Mouse (Mus musculus) hindbrain, embryonic 16.5 days (tissue): ENCODE results near the gene Lmcd1. TPM values are rescaled to one million over a fixed set of nuclear protein-coding genes. Genes with fewer than 3 reads are reported as not detected.

ENCODE experiments used
- ATAC-seq: fragments of 200-750 bp; cut with Nextera tagmentation; 2 replicates; pipeline ENCODE4 v1.8.0; 2017; ENCODE audit warnings: moderate TSS enrichment, moderate library complexity
- H3K27ac ChIP-seq: fragments of 300-500 bp; sonication (generic); 2 replicates; pipeline ENCODE4 v1.5.1; 2014; ENCODE audit warnings: low read depth, mild to moderate bottlenecking, control low read depth, low read length, moderate library complexity
- H3K27me3 ChIP-seq: fragments of 300-500 bp; sonication (generic); replicated peaks from 2 replicates; pipeline ENCODE4 v1.6.1; 2014; ENCODE audit warnings: low read length; ENCODE audit not compliant: control insufficient read depth, insufficient read depth
- H3K36me3 ChIP-seq: fragments of 300-500 bp; sonication (generic); 2 replicates; pipeline ENCODE4 v1.6.1; 2014; ENCODE audit warnings: mild to moderate bottlenecking, low read length, moderate library complexity, mixed read lengths; ENCODE audit not compliant: control insufficient read depth, insufficient read depth
- H3K4me1 ChIP-seq: fragments of 300-500 bp; sonication (generic); 2 replicates; pipeline ENCODE4 v1.6.1; 2014; ENCODE audit warnings: low read depth, low read length; ENCODE audit not compliant: control insufficient read depth, insufficient read depth
- H3K4me2 ChIP-seq: fragments of 300-500 bp; sonication (generic); 2 replicates; pipeline ENCODE4 v1.6.1; 2014; ENCODE audit warnings: mild to moderate bottlenecking, low read length, control low read depth, moderate library complexity
- H3K4me3 ChIP-seq: fragments of 300-500 bp; sonication (generic); 2 replicates; pipeline ENCODE4 v1.5.1; 2014; ENCODE audit warnings: mild to moderate bottlenecking, low read length, control low read depth, moderate library complexity
- H3K9ac ChIP-seq: fragments of 300-500 bp; sonication (generic); 2 replicates; pipeline ENCODE4 v1.6.1; 2014; ENCODE audit warnings: low read depth, mild to moderate bottlenecking, control low read depth, low read length, moderate library complexity
- H3K9me3 ChIP-seq: fragments of 300-500 bp; sonication (generic); 2 replicates; pipeline ENCODE4 v1.6.1; 2014; ENCODE audit warnings: mild to moderate bottlenecking, low read length, moderate library complexity; ENCODE audit not compliant: control insufficient read depth
- WGBS: fragments of 180-500 bp; shearing (Covaris S2); extraction: QIAGEN DNeasy Blood & Tissue Kit; methylation state at CpG from one replicate; pipeline ENCODE4 v1.1.7; 2014; 5-methylcytosine and 5-hydroxymethylcytosine counted together
- polyA plus RNA-seq: library from polyadenylated mRNA; unstranded; fragments of >200 nt; fragmentation: Nextera tagmentation; extraction: Ambion mirVana; gene quantifications from 2 replicates; pipeline ENCODE4 v1.2.1, GENCODE M21; 2015

Lmcd1 gene
- polyA plus RNA-seq, 1 experiment from 2014 or later = 10.3 TPM

DNA sequence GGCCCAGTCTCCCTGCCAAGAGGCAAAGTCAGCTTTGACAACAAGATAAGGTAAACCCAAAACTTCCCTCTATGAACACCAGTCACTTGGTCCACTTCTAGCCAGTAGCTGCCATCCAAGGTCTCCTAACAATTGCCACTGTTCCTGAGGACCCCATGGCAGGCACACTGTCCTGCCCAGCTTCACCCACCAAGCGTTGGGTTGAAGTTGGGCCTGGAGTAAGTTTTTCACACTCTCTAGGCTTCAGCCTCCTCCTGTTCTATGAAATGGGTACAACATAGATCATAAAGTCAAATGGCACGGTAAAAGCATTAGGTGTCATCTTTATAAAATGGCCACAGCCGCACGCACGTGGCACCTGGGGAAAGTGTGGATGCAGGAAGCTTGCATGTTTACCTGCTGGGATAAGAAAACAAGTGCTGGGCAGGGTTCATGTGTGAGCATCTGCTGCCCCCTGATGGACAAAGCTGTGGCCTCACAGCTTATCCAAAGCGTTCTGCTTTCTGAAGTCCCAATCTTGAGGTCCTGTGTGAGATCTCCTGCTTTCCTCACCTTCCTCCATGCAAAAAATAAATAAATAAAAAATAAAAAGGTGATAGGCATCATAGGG, 88.9 kb downstream of the Lmcd1 start:
- 37% methylated on average over 6 of the region's 6 CpGs for WGBS
- Histone ChIP-seq H3K4me1 (no peaks in the 10 kb centered on the region), H3K4me3 (no peak overlapping the region), H3K4me2 (no peak overlapping the region), H3K36me3 (no peaks in the 10 kb centered on the region), H3K9me3 (no peaks in the 10 kb centered on the region), H3K27me3 (no peaks in the 10 kb centered on the region), H3K27ac (no peak overlapping the region), H3K9ac (no peak overlapping the region)
- peak; percentile 80 for ATAC-seq

DNA sequence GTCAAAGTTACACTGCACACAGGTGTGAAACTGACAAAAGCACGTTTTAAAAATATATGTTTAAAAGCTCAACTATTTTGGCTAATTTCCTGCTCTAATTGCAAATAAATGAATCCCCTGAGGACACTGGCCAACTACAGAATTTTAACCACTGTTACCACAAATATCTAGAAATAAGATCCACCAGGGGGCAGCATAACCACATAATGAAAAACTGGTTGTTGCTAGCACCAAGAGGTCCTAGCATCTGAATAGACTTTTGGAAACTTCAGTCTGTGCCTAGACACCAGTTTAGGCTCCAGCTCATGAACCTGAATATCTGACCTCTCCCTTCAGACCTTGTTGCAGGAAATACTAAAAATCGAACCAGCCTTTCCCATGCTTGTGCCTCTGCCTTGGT, 91.0 kb downstream of the Lmcd1 start:
- ATAC-seq = no peak
- 45% methylated on average over 2 of the region's 2 CpGs for whole genome bisulfite sequencing

DNA sequence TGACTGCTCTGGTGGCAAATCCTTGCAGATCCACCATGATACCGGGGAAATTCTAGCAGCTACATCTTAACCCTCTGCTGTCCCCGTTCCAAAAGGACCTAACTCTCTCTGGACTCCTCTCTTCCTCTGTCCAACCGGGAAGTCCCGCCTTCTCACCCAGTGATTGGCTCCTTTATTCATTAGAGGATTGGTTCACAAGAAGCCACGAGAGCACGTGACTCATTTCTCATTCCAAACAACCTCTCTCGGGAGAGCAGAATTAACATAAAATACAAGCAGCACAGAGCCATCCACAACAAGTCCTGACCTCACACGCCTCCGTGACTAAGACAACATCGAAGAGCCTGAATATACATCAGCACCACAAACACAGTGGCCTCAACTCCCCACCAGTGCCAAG, 91.7 kb downstream of the Lmcd1 start:
- Histone ChIP-seq H3K9me3 (no peaks in the 10 kb centered on the region), H3K4me2 (no peak overlapping the region), H3K9ac (no peak overlapping the region), H3K4me1 (no peaks in the 10 kb centered on the region), H3K36me3 (no peaks in the 10 kb centered on the region), H3K27ac (no peak overlapping the region), H3K27me3 (no peaks in the 10 kb centered on the region), H3K4me3 (no peak overlapping the region)
- ATAC-seq = no peak
- 73% methylated on average over 10 of the region's 10 CpGs for WGBS

More for the DNA sequence above, 91.0 kb downstream of the Lmcd1 start:
- no peak overlapping the region for H3K4me2 ChIP-seq
- H3K4me1 ChIP-seq = no peaks in the 10 kb centered on the region
- H3K4me3 ChIP-seq = no peak overlapping the region
- H3K36me3 ChIP-seq = no peaks in the 10 kb centered on the region
- no peaks in the 10 kb centered on the region for H3K27me3 ChIP-seq
- no peaks in the 10 kb centered on the region for H3K9me3 ChIP-seq
- H3K27ac ChIP-seq = no peak overlapping the region
- no peak overlapping the region for H3K9ac ChIP-seq

DNA sequence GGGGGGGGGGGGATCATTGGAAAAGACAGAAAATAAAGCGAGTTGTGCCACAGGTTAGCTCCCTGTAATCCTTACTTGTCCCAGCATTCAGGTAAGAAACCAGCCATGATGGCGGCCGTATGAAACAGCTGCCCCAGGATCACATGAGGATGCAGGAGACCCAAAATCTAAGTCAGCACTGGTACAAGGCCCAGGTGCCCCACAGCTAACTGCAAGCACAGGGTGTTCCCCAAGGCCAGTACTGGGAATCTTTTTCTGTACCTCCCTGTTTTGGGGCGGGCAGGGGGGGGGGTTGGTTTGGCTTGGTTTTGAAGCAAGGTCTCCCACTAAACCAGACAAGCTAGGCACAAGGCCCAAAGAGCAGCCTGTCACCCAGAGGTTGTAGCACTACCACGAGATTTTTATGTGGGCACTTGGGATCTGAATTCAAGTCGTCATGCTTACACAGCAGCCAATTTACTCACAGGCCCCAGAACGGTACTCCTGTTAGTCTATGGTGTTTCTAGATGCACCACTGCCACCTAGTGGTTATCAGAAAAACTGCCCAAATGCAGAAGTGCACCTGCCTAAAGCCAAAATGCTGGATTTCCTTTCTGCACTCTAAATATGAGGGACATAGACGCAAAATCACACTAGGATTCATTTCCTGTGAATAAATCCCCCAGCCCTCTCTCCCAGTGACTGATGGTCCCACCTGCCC, 100.5 kb downstream of the Lmcd1 start:
- ATAC-seq = peak; percentile 78
- 45% methylated on average over 8 of the region's 8 CpGs for WGBS
- no peak overlapping the region for H3K4me2 ChIP-seq
- H3K9me3 ChIP-seq = no peaks in the 10 kb centered on the region
- no peaks in the 10 kb centered on the region for H3K27me3 ChIP-seq
- H3K4me3 ChIP-seq = no peak overlapping the region
- H3K4me1 ChIP-seq = no peaks in the 10 kb centered on the region
- H3K9ac ChIP-seq = no peak overlapping the region
- H3K27ac ChIP-seq = no peak overlapping the region
- no peaks in the 10 kb centered on the region for H3K36me3 ChIP-seq

DNA sequence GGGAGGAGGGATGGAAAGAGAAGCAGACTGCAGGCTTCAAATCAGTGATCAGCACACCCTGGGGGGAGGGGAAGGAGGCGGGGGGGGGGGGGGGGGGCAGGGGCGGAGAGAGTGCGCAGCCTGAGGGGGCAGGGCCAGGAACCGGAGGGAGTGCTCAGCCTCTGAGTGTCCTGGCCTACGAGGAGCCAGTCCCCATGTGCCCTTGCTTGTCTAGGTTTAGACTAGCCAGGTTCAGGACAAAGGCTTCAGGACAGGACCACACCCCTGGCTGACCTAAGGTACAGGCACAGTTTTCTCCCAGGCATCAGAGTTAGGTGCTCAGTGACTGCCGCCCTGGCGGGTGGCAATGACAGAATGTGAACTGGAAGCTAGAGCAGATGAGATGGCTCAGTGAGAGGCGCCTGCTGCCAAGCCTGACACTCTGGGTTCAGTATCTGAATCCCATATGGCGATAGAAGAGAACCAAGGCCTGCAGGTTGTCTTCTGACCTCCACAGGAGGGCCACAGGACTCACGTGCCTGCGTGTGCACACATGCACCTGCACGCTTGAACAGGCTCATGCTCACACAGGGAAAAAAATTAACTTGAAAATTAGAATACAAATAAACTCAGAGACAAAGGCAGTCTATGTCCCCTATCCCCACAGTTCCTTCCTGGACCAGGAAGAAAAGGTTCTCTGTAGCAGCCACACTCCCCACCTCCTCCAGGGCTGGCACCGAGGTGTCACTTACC, 102.3 kb downstream of the Lmcd1 start:
- Histone ChIP-seq H3K27ac (no peak overlapping the region), H3K9ac (no peak overlapping the region), H3K9me3 (no peaks in the 10 kb centered on the region), H3K36me3 (no peaks in the 10 kb centered on the region), H3K4me1 (no peaks in the 10 kb centered on the region), H3K4me3 (no peak overlapping the region), H3K27me3 (no peaks in the 10 kb centered on the region), H3K4me2 (no peak overlapping the region)
- 79% methylated on average over 8 of the region's 13 CpGs for WGBS
- no peak for ATAC-seq

DNA sequence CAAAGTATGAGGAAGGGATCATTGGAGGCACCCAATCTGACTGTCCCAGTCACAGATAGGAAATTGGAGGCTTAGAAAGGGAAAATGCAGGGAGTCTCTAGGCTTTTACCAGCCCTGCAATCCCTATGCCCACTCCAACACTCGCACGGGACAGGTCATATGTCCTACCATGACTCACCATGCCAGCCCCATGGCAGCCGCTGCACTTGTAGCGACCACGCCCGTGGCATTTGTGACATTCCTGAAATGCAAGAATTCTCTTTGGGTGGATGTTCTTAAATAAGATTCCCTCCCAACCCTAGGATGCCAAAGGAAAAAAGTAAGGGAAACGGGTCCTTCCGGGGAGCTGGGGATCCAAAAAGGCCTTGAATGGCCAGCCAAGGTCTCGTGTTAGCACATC, 105.5 kb downstream of the Lmcd1 start:
- H3K27me3 ChIP-seq = no peaks in the 10 kb centered on the region
- H3K9ac ChIP-seq = no peak overlapping the region
- no peak for ATAC-seq
- H3K9me3 ChIP-seq = no peaks in the 10 kb centered on the region
- no peak overlapping the region for H3K4me3 ChIP-seq
- no peak overlapping the region for H3K27ac ChIP-seq
- 90% methylated on average over 9 of the region's 9 CpGs for WGBS
- H3K4me1 ChIP-seq = no peaks in the 10 kb centered on the region
- no peak overlapping the region for H3K4me2 ChIP-seq
- no peaks in the 10 kb centered on the region for H3K36me3 ChIP-seq

Other genes starting within 250 kb of the Lmcd1 start
- gene Ssu2, start 114.3 kb downstream of the Lmcd1 start, polyA plus RNA-seq = 0.19 and 0.39 TPM in 2 replicates
- gene Cav3, start 185.7 kb downstream of the Lmcd1 start, polyA plus RNA-seq = 2.3 TPM in 1 of 2 replicates, not detected in the other
- 2.4 and 2.9 TPM in 2 replicates for gene Oxtr, start 216.2 kb downstream of the Lmcd1 start, polyA plus RNA-seq